Mouse (Mus musculus): ENCODE data around the gene Akap17b.
"Not testable (repeated sequence)": the region's sequence is repeated elsewhere in the genome, so short reads cannot be mapped to it uniquely, and the experiment has no call there.

Gene Akap17b

DNA sequence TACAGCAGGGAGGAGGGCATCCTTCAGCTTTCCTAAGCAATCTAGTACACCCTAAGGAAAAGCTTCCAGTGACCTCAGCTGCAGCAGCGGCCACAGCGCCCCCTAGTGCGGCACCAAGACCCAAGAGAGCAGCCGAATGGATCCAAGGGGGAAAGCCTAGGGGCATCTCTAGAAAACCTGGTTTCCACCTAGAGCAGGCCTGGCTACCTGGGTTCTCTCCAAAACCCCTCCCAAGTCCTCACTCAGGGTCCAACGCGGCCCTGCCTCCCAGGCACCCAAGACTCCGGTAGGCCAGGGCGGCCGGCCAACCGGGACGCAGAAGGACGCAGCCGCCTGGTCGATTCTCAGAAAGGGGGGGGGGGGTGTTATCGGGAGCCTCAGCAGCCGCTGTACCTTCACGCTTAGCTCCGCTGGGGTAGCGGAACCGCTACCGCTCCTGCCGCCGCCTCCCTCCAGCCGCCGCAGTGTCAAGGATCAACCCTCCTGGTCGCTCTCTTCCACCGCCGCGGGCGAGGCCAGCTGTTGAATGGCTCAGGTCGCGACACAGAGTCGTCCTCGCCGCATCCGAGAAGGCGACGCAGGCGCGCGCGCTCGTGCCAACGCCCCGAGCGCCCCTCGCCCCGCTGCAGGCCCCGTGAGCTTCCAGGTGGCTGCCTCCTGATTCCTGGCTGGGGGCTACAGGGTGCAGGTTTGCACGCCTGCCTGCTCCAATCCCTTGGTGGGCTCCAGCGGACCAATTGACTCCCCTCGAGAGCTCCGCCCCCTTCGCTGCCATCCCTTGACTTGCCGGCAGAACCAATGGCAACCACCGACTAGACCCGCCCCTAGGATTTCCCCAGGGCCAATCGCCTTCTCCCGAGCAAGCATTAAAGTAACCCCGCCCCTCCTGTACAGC, at the start of gene Akap17b:
TSS of gene Akap17b (minus strand) at position 739 of the 895 bp plus-strand sequence.
- DNase-seq (ENCODE audit: low spot score in 2 of 2), result peak; percentile 73 to 81

DNA sequence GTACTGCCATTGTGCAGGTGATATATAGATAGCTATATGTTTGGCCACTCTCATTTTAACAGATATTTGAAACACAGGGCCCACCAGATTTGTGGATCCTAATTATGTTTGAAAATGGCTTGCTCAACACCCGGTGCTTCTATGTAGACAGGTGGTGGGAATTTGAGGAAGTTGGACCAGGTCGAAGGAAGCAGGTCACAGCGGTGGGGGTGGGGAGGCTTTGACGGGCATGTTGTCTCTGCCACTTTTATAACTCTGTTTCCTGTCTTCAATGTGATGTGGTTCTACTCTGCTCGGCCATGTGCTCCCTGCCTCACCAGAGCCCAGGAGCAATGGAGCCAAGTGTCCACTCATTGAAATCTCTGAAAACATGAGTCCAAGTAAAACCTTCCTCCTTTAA, 46.2 kb upstream of the Akap17b start:
- DNase-seq (ENCODE audit: low spot score in 2 of 2), result no peak

DNA sequence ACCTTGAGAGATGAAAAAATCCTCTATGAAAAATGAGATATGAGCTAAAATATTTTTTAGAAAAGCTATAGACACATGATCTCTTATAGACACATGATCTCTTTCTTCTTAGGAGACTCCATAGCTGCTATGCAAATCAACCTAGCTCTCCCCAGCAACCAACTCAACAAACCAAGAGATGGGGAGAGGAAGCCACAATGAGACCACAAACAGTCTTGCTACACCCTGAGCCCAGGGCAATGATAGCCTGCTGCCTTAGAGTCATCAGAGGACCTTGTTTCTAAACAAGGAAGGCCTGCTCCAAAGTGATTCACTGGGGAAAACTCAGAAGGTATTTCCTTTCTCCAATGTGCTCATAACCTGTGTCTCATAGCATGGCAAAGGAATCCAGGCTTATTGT, 44.5 kb upstream of the Akap17b start:
- DNase-seq (ENCODE audit: low spot score in 2 of 2), result no peak

DNA sequence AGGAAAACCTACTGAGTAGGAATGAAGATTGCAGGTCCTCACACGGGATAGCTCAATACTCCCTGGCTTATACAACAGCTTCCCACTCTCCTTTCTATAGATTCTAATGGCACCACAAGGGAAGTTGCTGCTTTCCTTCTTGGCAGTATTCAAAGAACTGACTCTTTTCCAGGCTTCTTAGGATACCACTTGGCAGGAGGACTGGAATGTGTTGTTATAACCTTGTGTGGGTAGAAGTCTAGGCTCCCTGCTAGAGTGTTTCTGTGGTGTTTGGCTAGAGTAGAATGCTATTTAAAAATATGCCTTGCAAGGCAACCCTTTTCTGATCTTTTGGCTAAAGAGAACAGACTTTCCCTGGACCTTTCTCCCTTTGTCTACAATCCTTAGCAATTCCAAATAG, 31.6 kb upstream of the Akap17b start:
- no peak for DNase-seq (ENCODE audit: low spot score in 2 of 2)

DNA sequence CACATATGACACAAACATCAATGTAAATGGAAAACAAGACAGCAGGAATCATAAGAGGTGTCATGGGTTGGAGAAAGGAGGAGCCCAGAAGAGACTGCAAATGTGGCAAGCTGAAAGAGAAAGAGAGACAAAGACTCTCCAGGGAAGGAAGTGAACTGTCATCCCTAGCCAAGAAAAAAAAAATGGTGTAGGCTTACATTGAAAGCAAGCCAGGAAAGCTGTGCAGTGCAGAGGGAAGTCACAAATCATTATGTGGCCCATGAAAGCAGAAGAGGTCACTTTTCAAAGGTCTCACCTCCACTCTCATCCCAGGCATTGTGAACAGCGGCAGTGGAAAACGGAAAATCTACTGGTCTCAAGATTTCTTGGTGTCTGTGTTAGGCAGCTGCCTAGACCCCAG, 27.5 kb upstream of the Akap17b start:
- DNase-seq (ENCODE audit: low spot score in 2 of 2), result no peak

DNA sequence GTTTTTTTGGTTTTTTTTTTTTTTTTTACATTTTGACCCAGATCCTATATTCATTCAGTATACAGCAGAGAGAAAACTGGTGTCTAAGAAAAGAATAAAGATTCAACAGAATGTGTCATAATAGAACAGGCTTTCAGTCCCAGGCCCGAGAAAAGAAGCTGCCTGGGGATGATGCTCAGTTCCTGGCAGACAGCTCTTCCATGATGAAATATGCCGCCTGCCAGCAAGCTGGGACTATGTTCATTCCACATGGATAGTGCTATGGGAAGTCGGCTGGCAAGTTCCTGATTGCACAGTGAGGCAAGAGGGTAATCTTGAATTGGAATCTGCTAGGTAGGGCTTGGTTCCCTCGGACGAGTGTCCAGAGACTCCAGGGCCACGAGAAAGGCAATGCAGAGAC, 5.1 kb downstream of the Akap17b start:
- DNase-seq (ENCODE audit: low spot score in 2 of 2), result peak in 1 of 2 experiments; percentile 18

DNA sequence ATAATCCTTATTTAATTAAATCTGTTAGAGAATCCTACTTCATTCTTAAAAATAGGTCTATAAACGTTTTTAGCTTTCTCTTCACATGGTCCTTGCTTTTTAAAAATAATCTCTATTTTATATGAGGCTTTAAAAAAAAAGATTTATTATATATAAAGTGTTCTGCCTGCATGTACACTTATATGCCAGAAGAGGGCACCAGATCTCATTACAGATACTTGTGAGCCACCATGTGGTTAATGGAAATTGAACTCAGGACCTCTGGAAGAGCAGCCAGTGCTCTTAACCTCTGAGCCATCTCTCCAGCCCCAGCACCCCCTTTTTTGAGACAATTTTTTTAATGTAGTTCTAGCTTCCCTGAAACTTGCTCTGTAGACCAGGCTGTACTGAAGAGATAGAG, 14.4 kb downstream of the Akap17b start:
- DNase-seq (ENCODE audit: low spot score in 2 of 2), result no peak

DNA sequence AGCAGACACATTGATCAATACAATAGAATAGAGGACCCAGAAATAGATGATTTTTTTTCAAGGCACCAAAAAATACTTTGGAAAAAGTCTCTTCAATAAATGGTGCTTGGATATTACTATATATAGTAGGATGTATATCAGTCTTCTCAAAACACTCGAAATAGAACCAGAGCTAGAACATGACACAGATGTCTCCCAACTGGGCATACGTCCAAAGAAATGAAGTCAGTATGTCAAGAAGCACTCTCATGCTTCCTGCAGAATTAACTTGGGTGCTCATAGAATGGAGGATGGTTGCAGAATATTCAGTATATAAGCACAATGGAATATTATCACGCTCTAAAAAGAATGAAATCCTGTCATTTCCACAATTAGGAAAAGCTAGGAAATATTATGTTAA, 17.1 kb downstream of the Akap17b start:
- peak in 1 of 2 experiments; percentile 3 for DNase-seq (ENCODE audit: low spot score in 2 of 2)

DNA sequence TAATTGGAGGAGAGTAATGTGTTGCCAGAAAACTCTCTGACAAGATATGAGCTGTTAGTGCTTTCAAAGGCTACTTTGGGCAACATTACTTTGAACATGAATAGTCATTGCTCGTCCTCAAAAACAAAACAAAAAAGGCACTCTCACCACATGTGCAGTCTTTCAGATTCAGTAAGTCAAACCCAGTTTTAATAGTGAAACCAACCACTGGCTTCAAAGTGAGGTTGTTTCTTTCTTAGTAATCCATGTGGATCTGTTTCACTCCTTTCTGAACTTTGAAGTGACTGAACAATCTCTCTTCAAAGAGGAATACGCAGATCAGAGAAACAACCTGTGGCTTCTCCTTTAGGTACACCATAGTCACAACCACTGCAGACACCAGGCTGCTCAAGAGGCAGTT, 36.1 kb downstream of the Akap17b start:
- DNase-seq (ENCODE audit: low spot score in 2 of 2), result no peak

DNA sequence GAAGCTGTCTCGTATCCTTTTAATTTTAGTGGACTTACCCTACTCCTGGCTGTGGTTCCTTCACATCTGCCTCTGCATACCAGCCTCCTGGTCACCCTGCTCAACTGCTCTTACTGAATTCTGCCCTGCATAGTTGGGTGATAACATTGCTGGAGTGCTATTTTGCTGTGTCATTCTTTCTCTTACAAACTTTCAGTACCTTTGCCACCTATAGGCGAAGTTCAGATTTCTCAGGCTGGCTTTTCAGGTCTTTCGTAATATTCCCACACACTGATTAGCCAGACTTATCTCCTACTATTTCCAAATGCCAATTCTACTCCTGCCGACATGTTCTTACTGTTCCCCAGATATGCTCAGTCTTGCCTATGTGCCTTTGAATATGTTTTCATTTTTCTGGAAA, 41.2 kb downstream of the Akap17b start:
- DNase-seq (ENCODE audit: low spot score in 2 of 2), result no peak

DNA sequence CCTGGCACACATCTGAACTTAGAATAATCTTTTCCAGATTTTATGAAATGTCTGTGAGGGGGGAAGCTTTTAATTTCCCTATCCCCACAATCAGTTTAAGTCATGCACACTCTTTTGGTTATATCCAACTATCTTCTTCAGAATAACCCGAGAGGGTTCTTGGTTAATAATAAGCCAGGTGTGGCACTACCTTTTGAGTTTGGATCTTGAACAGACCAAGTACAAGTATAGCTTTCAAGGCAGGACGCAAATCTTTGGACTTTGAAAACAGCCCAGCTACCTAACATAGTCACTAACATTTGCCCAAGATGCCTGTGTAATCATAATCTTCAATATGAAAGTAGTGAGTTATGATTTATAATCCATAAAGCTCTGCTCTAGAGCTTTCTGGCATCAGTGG, 42.3 kb downstream of the Akap17b start:
- no peak for DNase-seq (ENCODE audit: low spot score in 2 of 2)

DNA sequence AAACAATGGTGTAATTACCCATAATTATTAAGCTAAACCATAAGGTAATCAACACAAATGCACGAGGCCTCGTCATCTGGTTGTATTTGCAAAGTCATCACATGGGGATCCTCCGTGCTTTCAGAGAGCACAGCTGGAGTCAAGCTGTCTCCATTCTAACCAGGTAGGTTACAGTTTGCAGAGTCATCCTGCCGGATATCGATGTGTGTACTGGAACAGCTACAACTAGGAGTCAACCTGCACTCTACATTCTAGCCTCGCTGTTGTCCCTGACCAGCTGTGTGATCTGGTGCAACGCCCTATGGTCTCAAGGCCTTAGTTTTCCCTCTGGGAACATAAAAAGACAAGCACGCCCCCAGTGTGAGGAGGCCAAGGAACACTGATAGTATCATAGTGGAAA, 45.1 kb downstream of the Akap17b start:
- DNase-seq (ENCODE audit: low spot score in 2 of 2), result no peak

DNA sequence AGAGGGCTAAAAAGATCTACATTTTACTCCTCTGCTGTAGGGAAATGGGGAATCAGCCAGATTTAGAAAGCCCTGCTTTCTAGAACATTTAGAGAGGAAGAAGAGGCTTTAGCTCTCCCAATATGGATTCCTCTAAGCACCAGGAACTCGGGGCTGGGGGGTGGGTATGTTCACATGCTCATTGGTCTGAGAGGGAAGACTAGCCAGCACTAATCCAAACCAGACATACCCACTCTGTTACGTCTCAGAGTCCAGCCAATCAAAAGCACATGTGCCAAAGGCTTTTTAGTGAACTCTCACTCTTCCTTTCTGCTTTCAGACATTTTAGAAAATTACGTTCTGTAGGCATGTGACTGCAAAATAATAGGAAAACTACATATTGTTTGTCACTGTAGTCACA, 45.5 kb downstream of the Akap17b start:
- no peak for DNase-seq (ENCODE audit: low spot score in 2 of 2)

DNA sequence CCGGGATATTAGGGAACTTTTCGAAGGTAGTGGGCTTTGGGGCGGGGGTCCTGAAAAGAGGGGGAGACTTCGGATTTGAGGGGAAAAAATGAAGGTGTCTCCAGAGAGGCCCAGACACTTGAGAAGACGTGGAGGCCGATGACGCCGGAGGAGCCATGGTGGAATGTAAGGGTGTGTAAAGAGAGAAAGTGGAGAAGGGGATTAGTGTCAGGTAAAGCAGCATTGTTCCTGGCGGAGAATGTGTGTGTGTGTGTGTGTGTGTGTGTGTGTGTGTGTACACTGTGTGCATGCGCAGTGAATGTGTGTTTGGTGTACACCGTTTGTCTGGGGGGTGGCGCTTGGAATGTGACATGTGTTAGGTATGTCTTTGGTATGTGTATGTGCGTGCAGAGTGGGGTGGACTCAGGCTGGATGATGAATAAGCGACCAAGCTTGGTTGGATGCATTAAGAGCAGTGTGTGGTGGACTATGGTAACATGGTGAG, 46.3 kb downstream of the Akap17b start:
- DNase-seq (ENCODE audit: low spot score in 2 of 2), result peak; percentile 6 to 14

DNA sequence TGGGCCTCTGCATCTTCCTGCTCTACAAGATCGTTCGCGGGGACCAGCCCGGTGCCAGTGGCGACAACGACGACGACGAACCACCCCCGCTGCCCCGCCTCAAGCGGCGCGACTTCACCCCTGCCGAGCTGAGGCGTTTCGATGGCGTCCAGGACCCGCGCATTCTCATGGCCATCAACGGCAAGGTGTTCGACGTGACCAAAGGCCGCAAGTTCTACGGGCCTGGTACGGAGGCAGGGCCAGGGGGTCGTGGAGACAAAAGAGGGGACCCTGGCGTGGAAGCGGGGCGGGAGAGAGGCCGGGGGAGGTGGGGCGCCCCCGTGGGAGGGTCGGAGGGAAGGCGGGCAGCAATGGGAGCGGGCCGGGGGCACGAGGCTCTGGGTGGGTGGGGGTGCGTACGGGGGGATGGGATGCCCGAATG, 46.8 kb downstream of the Akap17b start:
- DNase-seq (ENCODE audit: low spot score in 2 of 2), result no peak

DNA sequence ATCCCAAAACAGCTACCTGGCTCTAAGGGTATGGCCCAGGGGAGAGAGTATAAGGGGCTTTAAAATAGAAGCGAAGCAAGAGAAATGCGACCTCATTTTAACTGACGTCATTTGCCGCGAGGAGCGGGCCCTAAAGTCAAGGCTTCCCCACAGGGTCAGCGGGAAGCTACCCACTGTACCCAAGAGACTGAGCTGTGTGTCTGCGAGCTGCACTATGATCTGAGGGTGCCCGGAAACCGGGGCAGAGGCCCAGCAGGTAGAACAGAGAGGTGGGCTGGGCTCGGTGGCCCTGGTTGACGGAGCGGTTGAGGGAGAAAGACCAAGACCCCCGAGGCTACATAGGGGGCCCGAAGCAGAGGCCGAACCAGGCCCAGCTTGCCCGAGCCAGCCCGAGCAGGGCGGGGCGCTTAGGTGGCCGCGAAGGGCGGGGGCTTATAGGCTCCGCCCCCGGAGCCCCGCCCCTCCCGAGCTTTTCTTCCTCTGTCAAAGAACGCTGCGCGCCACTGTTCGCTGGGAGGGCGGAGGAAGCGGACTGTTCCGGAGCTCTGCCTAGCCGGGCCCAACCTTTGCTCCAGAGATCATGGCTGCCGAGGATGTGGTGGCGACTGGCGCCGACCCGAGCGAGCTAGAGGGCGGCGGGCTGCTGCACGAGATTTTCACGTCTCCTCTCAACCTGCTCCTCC, 47.3 kb downstream of the Akap17b start, which contains the start of gene Pgrmc1:
TSS of gene Pgrmc1 (plus strand) at position 500 of the 683 bp plus-strand sequence.
- DNase-seq (ENCODE audit: low spot score in 2 of 2), result peak; percentile 61 to 71

DNA sequence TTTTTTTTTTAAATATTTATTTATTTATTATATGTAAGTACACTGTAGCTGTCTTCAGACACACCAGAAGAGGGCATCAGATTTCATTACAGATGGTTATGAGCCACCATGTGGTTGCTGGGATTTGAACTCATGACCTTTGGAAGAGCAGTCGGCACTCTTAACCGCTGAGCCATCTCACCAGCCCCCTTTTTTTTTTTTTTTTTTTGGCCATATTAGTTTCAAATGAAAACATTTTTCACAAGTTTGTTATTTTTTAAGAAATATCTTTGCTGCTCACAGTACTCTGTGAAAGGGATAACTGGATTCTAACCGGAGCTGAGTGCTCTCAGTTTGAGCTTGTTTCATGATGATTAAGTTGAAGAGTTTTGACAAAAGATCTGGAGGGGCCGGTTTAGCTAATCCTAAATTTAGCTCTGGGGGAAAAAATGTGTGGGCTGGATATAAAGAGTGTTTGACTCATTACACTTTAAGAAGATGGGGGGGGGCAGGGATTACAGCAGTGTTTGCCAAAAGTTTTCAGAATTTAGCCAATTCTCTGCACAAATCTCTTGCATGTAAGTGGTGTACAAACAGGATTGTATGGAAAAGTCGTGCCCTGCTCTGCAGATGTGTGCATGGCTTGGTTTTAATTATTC, 48.6 kb downstream of the Akap17b start:
- DNase-seq (ENCODE audit: low spot score in 2 of 2), result not testable (repeated sequence)

DNA sequence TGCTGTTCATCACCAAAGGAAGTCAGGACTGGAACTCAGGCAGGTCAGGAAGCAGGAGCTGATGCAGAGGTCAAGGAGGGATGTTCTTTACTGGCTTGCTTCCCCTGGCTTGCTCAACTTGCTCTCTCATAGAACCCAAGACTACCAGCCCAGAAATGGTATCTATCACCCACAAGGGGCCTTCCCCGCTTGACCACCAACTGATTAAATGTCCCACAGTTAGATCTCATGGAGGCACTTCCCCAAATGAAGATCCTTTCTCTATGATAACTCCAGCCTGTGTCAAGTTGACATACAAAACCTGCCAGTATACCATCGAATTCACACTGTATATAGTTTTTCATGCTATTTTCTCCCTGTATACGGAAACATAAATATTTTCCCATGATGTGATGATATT, 49.9 kb downstream of the Akap17b start:
- DNase-seq (ENCODE audit: low spot score in 2 of 2), result no peak

DNA sequence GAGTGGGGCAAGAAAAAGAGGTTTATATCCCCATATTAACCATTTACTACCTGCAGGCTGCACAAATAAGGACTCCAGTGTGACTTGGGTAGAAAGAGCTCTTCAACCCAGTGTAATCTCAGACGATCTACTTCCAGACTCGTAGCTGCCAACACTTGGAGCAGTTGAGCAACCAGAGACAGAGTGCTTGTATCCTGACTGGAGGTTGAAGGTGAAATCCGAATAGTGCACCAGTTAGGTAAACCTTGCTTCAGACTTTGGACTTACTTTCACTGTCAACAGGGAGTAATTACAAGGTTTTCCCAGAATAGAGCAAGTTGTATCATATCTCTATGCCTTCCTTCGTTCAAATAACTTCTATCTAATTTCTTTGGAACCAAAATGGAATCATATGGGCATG, 53.7 kb downstream of the Akap17b start:
- no peak for DNase-seq (ENCODE audit: low spot score in 2 of 2)

DNA sequence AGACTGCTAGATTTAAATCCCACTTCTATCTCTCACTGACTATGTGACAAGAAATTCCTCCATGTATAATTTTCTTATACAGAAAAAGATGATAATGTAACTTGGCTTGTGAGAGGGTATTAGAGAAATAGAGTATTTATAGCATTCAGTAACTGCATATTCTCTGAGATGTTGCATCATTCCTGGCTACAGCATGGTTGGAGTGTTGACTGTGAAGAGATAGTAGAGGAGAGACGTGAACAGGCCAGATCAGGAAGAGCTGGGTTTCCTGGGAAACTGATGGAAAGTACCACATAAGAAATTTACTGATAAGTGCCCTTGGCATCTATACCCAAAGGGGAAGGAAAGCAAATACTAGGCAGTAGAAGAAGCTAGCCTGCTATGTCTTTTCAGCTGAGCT, 54.1 kb downstream of the Akap17b start:
- DNase-seq (ENCODE audit: low spot score in 2 of 2), result no peak

DNA sequence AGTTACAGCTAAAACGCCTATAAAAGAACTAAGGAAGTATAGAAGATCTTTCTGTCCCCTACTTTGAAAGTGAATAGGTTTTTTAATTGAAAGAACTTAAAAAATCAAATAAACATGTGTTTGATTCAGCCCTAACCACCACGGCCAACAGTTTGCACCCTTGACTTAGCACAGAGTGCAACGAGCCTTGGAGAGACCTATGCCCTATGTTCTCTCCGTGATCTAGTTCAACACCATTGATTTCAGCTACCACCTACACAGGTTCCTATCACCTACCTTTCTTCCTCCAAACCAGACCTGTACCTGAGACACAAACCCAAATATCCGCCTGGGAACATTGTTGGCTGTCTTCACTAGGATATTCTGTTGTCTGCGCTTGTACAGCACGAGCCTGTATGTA, 54.9 kb downstream of the Akap17b start:
- DNase-seq (ENCODE audit: low spot score in 2 of 2), result no peak
